Mouse (Mus musculus) erythroblast, adult 5-6 weeks (primary cell): ENCODE measurements around the gene Mrap2. TPM values are rescaled to one million over a fixed set of nuclear protein-coding genes. Genes with fewer than 3 reads are reported as not detected.

ENCODE experiments used
- ATAC-seq: replicated peaks from 2 replicates; pipeline ENCODE4 v1.8.0; 2016; ENCODE audit warnings: moderate number of reproducible peaks, mild to moderate bottlenecking, moderate TSS enrichment, inconsistent platforms; ENCODE audit not compliant: poor library complexity, low FRiP score, severe bottlenecking
- total RNA-seq, 2 experiments: library from RNA; stranded (forward) in 1 of 2; stranded (reverse) in 1 of 2; fragments of 150-400 nt in 1 of 2; fragments of 200-764, 138-1000 nt in 1 of 2; gene quantifications; 2 replicates each; pipeline versions ENCODE4 v1.2.3 to v1.2.4; 2015 to 2017; ENCODE audit warnings: low replicate concordance in 2 of 2

The Mrap2 gene
- total RNA-seq, 2 experiments from 2014 or later, result not detected

GRCm38 (mm10) chr9:87170891-87171290, 26.8 kb downstream of the Mrap2 start:
- no peak for ATAC-seq

- no peak for ATAC-seq
Measured at GRCm38 (mm10) chr9:87171517-87171916, 27.4 kb downstream of the Mrap2 start.

GRCm38 (mm10) chr9:87178534-87178933, 34.4 kb downstream of the Mrap2 start:
- ATAC-seq, result no peak

GRCm38 (mm10) chr9:87182231-87182630, 38.1 kb downstream of the Mrap2 start:
- no peak for ATAC-seq

GRCm38 (mm10) chr9:87187336-87187735, 43.2 kb downstream of the Mrap2 start:
- ATAC-seq, result no peak

GRCm38 (mm10) chr9:87193721-87194120, 49.6 kb downstream of the Mrap2 start:
- no peak for ATAC-seq

GRCm38 (mm10) chr9:87197277-87197676, 53.2 kb downstream of the Mrap2 start:
- no peak for ATAC-seq

- ATAC-seq, result no peak
Measured at GRCm38 (mm10) chr9:87198036-87198435, 53.9 kb downstream of the Mrap2 start.

GRCm38 (mm10) chr9:87200426-87200825, 56.3 kb downstream of the Mrap2 start:
- ATAC-seq, result no peak

- no peak for ATAC-seq
Measured at GRCm38 (mm10) chr9:87200919-87201318, 56.8 kb downstream of the Mrap2 start.

GRCm38 (mm10) chr9:87202431-87202830, 58.3 kb downstream of the Mrap2 start:
- no peak for ATAC-seq

GRCm38 (mm10) chr9:87210830-87211339, 66.8 kb downstream of the Mrap2 start:
- no peak for ATAC-seq

GRCm38 (mm10) chr9:87213204-87213603, 69.1 kb downstream of the Mrap2 start:
- no peak for ATAC-seq

Other genes starting within 250 kb of the Mrap2 start
- gene Ripply2, start 128.8 kb upstream of the Mrap2 start, total RNA-seq (2015; ENCODE audit: low replicate concordance), result not detected in 2 replicates
- gene Ripply2, start 128.8 kb upstream of the Mrap2 start, total RNA-seq (2017; ENCODE audit: low replicate concordance), result not detected in 2 replicates
- gene Cyb5r4, start 122.3 kb upstream of the Mrap2 start, total RNA-seq (2015; ENCODE audit: low replicate concordance), result 71.3 and 80.7 TPM in 2 replicates
- 34.8 and 55.5 TPM in 2 replicates for gene Cyb5r4, start 122.3 kb upstream of the Mrap2 start, total RNA-seq (2017; ENCODE audit: low replicate concordance)
- 3.1 and 3.3 TPM in 2 replicates for gene Cep162, start 111.2 kb downstream of the Mrap2 start, total RNA-seq (2015; ENCODE audit: low replicate concordance)
- 5.9 and 6.7 TPM in 2 replicates for gene Cep162, start 111.2 kb downstream of the Mrap2 start, total RNA-seq (2017; ENCODE audit: low replicate concordance)